Mouse (Mus musculus) mesoderm, embryonic 11.5 days (tissue): ENCODE data around the gene Mrps34.

Source experiments
- DNase-seq: peaks from one replicate; pipeline ENCODE4 v3.0.0-alpha.2; 2012; ENCODE audit warnings: low read depth, low spot score

The Mrps34 gene

DNA sequence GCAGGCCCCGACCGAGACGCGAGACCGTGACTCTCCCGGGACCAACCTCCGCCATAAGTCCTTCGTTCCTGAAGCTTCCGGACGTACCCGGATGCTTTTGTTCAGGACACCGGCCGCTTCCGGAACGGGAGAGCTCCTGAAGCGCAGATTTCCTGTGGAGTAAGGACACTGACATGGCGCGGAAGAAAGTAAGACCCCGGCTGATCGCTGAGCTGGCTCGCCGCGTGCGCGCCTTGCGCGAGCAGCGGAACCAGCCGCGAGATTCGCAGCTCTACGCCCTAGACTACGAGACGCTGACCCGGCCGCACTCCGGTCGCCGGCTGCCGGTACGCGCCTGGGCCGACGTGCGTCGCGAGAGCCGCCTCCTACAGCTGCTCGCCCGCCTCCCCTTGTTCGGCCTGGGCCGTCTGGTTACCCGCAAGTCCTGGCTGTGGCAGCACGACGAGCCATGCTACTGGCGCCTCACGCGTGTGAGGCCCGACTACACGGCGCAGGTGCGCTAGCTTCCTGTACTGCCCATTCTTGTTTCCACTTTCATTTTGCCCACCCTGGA lies at the start of gene Mrps34, which contains the start of gene Eme2:
TSS of gene Mrps34 (plus strand) at position 122 of the 553 bp plus-strand sequence.
TSS of gene Eme2 (minus strand) at position 93 of the 553 bp plus-strand sequence.
- DNase-seq, result peak; percentile 91

DNA sequence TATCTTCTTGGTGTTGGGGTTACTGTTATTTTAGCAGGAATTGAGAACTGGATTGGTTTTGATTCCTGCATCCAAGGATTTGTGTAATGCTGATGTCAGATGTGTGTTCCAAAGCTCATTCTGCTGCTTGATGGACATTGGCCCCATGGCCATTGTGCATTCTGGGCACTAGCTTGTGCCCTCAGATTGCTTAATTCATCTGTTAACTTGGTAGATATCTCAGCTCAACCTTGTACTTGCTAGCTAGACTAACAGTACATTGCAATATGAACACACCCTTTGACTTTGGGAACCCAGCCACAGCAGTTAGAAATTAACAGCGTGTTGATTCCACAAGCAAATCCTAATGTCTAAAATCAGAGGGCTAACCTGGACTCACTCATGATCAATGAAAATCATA lies 47.5 kb upstream of the Mrps34 start:
- DNase-seq, result no peak

DNA sequence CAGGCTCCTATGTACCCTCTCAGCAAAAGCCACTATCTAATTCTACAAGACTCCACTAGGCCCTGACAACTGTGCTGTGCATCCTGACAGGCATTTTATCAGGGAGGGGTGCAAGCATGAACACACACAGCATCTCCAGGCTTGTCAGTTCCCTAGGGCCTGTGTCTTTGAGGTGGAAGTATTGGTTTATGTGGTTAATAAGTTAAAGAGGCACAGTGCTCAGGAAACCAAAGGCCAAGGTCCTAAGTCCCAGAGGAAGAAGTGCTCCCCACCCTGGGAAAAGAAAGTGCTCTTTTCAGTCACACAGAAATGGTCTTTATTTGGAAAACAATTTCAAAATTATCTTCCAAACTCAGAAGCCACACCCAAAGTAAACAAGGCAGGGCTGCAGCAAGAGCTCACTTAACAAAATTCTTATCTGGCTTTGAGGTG lies 46.3 kb upstream of the Mrps34 start:
- no peak for DNase-seq

DNA sequence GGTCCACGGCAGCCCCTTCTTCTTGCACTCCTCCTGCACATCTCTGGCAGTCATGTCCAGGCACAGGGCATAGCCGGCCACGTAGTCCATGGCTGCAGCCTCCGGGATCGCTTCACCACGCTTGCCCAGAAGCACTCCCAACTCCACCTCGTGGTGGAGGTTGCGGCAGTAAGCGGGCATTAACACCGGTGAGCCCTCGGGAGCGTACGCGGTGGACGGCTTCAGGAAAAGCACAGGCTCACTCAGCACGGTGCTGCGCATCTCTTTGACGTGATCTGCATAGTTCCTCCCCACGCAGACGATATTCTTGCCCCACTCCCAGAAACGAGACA lies 45.2 kb upstream of the Mrps34 start:
- no peak for DNase-seq

DNA sequence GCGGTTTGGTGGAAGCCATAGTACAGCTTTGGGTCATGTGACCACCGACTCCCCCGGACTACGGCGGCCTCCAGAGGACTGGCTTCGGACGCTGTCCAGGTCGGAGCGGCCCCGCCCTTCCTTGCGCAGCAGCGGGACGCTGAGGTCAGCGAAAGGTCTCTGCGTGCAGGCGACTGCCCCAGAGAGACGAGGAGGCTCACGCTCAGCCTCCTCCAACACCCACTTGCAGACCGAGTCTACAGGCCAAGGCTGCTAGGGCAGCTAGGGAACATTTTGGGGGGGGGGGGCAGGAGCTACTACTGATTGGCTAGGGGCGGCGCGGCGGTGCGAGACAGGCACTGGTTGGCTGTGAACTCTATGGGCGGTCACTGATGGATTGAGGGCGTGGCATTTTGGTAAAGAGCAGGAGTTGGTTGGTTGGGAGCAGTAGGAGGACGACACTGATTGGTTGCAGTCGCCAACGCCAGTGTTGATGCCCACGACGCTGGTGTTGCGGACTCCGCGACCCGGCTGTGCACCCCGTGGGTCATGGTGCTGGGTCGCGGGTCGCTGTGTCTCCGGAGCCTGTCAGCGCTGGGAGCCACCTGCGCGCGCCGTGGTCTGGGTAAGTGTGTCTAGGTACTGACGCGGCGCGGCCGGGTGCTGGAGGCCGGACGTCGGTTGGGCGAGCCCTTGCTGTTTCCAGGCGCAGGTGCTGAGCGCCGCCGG lies 44.7 kb upstream of the Mrps34 start, which contains the start of gene Fahd1:
TSS of gene Fahd1 (minus strand) at position 300 of the 708 bp plus-strand sequence.
- peak; percentile 97 for DNase-seq

DNA sequence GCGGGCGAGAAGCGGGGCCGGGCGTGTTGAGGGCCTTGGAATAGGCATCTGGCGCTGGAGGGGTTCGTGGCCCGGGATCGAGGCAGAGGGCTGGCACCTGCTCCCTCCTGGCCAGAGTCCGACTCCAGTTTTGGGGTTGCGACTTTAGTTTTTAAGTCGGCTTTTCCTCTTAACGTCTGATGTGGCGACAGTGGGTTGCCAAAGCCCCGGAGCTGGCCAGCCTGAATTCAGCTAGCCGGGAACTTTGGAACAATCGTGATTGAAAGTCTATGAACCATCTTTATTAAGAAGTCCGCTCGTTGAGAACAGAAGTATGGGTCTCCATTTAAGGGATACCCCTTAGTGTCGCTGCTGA lies 44.2 kb upstream of the Mrps34 start:
- no peak for DNase-seq

DNA sequence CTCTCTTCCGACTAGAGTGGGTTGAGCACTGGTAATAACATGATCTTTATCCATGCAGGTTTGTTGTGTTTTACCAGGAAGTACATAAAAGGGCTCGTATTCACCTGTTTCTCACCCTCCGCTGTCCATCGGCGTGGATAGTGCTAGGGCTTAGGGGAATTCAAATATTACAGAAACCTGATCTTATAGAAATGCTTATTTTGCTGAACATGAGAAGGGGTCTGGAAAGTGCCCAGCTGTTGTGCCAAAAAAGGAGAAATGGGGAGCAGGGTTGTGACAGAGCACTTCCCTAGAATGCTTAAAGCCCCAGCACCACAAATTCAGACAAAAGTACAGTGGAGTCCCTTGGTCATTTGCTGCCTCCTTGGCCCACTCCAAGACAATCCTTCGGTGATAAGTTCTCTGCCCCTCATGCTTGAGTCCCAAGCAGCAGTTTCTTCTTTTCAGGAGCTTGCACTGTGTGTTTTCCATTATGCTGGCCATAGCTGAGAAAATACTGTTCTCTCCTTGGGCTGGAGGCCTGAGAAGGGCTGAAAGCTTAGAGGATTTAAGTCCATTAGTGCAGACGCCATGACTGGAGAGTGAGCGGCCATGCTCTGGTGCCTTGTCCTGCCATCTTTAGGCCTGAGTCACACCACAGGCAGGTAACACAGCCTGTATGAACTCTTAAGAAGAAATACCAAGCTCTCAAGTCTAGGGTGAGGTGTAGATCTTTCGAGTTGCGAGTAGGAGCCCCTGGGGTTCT lies 43.4 kb upstream of the Mrps34 start:
- no peak for DNase-seq

DNA sequence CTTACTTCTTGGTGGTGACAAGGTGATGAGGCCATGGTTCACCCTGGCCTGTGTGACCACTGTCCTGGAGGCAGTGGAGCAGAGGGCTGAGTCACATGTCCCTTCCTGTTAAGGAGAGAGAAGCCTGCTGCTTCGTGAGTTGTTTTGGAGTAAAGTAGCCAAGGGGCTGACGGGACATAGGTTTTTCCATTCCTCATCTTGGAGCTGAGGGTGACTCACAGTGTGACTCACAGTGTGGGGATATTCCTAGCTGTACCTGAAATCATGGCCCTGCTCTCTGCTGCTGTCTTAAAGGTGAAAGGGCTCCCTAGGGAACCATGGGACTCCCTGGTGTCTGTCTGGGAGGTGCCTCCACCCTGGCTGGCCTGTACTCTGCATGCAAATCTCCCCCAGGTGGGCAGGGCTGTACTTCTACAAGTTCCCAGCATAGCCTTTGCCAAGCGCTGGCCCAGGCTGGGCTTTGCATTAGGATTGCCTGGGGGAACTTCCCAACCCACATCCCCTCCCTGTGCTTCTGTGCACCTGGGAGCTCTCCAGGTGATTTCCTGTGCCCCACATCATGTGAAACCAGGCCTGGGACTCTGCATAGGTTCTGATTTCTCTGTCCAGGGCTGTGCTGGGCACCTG lies 39.0 kb upstream of the Mrps34 start:
- no peak for DNase-seq

DNA sequence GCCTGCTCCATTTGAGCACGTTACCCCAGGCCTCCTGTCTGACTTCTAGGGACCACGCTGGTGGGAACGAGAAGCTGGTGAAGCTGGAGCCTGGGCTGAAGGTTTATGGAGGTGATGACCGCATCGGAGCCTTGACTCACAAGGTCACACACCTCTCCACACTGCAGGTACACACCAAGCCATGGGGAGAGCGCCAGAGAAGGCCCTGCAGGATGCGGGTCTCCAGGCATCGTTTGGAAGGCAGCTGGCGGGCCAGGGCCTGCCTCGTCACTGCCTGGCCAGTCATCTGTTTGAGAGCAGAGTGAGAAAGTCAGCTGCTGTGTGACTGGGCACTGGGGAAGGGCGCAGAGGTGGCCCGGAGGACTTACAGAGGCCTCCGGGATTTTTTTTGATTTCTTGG lies 38.3 kb upstream of the Mrps34 start:
- DNase-seq, result no peak

DNA sequence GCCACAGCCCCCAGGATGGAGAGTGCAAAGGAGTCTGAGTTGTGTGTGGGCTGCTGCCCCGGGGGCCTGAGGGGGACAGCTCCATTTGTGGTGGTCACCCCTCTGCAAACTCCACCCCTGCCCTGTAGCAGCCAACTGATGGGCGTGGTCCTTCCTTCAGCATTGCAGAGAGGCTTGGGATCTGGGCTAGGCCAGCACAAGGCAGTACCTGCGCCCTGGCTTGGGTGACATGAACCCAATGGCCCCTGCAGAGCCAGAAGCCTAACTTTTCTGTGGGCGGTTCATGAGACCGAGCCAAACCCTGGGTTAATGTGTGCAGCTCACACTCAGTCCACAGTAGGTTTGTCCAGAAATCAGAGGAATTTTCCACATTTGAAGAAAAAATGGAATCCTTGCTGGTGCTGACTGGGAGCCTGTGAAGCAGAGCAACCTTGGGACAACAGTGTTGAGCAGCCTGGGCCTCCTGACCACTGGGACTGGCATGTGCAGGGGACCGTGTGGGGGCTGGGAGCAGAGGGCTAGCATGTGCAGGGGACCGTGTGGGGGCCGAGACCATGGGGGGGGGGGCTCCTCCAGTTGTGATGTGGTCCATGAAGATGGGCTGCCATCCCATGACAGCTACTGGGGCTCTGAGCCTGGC lies 37.0 kb upstream of the Mrps34 start:
- no peak for DNase-seq

DNA sequence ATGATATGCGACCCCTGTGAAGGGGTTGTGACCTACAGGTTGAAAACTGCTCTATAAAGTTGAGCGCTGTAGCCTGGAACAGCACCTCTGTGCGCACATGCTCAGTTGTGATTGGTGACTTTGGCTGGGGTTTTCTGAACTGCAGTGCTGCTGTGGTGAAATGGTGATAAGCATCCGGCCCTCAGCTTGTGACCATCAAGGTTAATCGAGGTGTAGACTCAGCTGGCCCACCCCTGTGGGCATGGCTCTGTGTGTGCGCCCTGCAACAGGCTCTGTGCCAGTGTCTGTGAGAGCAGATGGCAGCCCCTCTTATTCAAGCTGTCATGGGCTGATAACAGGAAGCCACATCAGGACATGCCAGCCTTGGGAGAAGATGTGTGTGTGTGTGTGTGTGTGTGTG lies 35.9 kb upstream of the Mrps34 start:
- DNase-seq, result no peak

DNA sequence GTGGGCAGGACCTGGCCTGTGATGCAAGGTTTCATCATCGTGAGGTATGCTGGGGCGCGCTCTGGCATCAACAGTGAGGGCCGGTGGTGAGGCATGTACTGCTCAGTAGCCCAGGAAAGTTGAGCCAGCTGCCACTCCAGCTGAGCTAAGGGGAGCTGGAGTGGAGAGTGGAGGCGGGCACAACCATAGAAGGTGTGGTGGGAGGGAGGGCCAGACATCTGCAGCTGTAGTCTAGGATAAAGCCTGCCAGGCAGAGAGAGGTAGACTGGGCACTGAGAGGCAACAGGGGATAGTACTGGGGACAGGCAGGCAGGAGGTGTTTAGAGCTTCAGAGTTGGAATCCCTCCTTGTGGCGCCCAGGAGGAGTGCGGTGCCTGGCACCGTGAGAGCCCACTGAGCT lies 34.8 kb upstream of the Mrps34 start:
- DNase-seq, result no peak

DNA sequence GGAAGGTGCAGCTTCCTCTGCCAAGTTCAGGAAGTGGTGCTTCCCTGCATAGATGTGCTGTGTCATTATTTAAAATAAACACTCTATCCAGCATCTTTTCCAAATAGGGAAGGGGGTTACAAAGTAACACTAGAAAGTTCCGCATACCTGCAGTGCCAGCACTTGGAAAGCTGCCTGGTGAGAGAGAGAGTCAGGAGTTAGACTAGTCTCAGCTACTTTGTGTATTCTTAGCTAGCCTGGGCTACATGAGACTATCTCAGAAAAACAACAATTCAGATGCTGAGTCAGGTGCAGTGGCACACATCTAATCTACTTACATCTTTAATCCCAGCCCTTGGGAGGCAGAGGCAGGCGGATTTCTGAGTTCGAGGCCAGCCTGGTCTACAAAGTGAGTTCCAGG lies 33.1 kb upstream of the Mrps34 start:
- DNase-seq, result no peak

DNA sequence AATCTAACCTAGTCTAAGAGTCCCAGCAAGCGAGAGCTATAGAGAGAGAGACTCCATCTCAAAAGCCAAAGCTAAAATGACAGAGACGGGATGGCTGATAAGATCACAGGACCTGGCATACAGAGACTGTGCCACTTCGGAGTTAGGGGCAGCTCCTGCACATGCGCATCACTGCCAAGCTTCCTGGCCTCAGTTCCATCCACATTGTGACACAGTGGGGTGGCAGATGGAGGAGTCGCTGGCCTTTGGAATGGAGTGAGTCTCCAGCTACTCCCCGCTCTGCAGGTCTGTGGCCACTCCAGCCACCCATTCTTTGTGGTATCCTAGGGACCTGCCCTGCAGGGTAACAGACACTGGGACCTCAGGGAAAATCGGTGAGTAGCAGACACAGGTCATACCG lies 29.1 kb upstream of the Mrps34 start, which contains the start of gene Igfals:
TSS of gene Igfals (plus strand) at position 222 of the 400 bp plus-strand sequence.
- DNase-seq, result no peak

DNA sequence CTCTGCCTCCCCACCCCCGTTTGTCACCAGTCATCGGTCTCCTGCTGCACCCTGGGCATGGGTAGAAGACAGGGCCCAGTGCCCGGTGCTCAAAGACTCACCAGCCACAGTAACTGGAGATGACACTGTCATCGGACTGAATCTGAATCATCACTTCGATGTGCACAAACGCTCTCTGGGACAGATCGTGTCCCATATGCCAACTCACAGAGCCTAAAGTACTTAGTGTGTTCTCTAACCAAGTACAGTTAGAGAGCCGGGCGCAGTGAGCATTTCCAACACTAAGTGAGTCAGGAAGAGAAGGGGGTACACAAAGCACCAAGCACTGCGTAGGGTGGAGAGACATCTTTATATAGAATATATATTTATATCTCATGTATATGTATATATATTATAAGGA lies 27.0 kb upstream of the Mrps34 start:
- no peak for DNase-seq

DNA sequence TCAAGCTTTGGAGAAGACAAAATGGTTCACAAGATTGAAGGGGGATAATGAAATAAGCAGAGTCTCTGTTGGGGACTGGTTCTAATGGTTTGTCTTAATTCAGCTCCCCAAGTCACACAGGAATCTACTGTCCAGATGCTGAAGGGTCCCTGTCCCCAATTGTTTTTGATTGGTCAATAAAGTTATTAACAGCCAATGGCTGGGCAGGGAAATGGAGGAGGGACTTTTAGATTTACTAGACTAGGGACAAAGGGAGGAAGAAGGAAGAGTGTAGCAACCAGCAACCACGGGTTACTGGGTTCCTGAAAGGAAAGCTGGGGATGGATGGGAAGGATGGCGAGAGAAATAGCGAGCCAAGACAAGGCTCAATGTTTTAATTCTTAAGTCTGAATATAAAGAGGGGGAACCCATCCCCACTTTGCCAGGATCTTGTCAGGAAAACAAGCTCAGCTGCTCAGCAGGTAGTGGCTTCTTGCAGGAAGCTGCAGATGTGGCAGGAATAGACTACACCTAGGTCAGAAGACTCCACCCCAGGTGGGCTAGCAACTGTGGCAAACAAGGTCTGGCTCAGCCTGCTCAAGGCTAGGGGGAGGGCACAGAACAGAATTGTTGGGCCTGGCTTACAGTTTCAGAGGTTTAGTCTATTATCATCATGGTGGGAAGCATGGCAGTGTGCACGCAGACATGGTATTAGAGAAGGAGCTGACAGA lies 21.1 kb upstream of the Mrps34 start:
- no peak for DNase-seq

DNA sequence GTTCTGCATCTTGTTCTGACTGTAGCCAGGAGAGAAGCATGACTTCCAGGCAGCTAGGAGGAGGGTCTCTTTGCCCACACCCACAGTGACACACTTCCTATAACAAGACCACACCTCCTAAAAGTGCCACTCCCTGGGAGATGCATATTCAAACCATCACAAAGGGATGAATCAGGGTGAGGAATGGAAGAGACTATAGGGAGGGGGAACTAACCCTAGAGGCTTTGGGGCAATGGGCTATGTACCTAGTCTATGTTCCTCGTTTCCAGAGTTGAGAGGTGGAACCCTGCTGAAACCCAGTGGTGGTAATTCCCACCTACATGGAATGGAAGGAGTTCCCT lies 20.5 kb upstream of the Mrps34 start:
- DNase-seq, result no peak

DNA sequence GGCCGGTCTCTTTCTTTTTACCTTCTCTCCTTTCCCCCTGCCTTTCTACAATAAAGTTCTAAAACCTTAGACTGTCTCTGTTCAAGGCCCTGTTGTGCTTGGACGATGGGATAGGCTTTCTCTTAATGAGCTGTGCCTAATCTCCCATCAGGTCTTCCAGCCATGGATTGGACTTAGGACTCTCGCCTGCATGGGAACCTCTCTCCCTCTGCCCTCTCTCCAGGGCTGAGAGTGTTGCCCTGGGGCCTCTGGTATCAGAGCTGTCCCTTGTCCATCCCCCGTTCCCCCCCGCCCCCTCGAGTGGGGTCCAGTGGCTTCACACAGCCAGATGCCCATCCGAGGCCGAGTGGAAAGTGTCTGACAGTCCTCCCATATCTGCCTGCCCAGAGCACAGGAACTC lies 19.9 kb upstream of the Mrps34 start:
- no peak for DNase-seq

DNA sequence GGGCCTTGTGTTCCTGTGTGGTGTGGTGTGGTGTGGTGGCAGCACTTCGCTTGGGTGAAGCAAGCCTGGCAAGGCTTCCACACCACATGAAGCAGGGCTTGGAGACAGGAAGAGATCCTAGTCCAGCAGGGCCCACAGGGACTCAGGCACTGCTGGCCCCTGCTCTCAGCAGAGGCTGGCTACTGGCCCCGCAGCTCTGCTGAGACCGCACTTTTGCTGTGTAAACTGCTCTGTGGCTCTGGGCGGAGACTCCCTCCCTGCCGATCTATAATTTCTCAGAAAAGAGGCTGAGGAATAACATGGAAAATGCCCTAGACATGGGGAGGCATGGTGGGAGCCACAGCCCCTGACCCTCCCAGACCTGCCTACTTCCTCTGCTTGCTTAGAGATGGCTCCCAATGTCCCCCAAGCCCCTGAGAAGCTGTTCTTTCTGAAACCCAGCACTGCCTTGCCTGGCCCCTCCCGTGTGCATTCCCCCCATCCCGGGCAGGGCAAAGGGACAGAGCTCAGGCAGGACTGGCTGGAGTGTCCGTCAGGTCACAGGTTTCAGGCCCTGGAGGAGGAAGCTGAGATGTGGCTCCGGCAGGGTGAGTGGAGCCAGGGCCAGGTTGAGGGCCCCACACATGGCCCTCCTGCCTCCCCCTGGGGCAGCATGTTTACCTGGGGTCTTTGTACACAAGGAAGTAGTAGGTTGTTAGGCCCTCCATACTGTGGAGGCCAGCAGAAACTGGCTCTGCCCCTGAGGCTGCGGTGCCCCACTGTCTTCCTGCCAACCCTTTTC lies 17.4 kb upstream of the Mrps34 start:
- no peak for DNase-seq

DNA sequence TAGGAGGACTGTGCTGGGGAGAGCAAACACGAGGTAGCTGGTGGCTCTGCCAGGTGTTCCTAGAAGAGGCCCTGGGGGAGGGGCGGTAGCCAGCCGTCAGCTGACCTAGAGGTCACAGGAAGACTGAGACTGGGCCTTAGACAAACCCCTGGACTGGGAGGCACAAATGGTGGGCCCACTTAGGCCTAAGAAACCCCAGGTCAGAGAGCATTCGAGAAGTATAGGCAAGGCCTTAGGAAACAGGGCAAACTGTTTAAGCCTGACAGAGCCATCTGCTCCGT lies 16.9 kb upstream of the Mrps34 start:
- DNase-seq, result no peak

DNA sequence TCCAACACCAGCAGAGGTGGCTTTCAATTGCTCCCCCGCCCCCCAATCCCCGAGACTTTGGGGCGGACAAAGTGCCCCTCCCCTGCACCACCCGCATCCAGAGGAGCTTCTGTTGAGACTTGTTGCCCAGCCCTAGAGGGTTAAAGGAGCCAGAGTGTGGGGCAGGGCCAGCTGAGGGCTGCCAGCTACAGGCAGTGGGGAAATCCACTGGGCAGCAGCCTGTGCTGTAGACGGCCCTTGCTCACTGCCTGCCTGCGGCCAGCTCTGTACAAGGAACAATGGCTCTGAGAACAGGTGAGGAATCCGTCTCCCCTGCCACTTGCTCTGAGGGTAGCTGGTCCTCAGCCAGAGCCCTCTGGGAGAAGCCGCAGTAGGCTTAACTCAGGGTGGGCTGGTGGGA lies 16.4 kb upstream of the Mrps34 start:
- DNase-seq, result no peak
